Mouse (Mus musculus): Measurements from ENCODE around the gene Usp22. TPM values are rescaled to one million over a fixed set of nuclear protein-coding genes. Genes with fewer than 3 reads are reported as not detected.

Usp22 gene
- polyA plus RNA-seq, 1 experiment, result 57.5 TPM

DNA sequence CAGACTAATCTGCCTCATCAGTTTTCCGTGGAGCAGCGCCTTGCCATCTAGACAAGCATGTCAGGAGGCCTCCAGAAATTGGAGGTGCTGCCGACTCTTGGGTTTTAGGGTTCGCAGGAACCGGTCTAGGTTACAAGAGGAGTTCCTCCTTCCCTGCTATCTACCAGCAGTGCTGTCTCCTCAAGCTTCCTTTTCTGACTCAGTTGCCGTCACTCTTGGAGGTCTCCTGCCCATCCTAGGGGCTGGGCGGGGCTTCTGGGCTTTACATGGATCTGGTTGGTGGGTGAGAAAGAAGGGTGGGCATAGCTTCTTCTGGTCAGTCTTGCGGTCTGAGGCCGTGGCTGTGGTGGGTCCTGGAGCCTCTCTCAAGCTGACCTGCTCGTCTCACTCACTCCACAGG lies 45.5 kb downstream of the Usp22 start:
- no peaks in the 10 kb centered on the region for H3K4me1 ChIP-seq (replicated peaks; ENCODE audit: control insufficient read depth, insufficient read depth, low read length)
- no peaks in the 10 kb centered on the region for H3K27me3 ChIP-seq (ENCODE audit: control insufficient read depth, insufficient read depth, low read length)
- no peak overlapping the region for H3K27ac ChIP-seq (ENCODE audit: control insufficient read depth, insufficient read depth, low read length)
- H3K4me3 ChIP-seq (ENCODE audit: control insufficient read depth, insufficient read depth, low read length), result no peak overlapping the region
- 68% methylated on average over 10 of the region's 10 CpGs for WGBS
- no peaks in the 10 kb centered on the region for H3K36me3 ChIP-seq (ENCODE audit: control insufficient read depth, insufficient read depth, low read length)
- TF ChIP-seq CTCF (IDR thresholded peaks at IDR 0.05; ENCODE audit: borderline replicate concordance, control insufficient read depth, extremely low read depth, insufficient read depth, low read length, poor library complexity) (no peak), POLR2A (IDR thresholded peaks at IDR 0.05; ENCODE audit: control insufficient read depth, extremely low read depth, insufficient read depth, low read length, poor library complexity) (no peak)
- no peak for DNase-seq

DNA sequence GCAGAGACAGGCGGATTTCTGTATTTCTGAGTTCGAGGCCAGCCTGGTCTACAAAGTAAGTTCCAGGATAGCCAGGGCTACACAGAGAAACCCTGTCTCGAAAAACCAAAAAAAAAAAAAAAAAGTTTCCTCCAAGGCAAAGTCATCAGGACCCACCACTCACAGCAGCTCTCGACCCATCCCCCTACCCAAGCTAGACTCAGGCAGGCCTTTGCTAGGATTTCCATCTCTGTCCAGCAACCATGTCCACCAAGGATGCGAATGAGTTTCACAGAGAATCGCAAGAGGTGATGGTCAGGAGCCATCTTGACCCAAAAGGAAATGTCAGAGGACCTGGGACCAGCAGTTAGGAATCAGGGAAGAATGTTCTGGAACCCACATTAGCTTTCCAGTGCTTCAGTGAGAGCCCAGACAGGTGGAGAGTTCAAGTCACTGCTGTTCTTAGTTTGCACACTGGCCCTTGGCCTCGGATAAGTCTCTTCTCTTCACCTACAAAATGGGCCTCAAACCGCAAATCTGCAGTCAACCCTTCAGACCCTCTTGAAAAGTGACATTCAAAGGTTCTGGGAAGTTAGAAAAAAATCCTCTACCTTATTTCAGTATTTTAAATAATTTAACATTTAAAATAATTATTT lies 47.3 kb downstream of the Usp22 start:
- no peak for DNase-seq
- no peaks in the 10 kb centered on the region for H3K36me3 ChIP-seq (ENCODE audit: control insufficient read depth, insufficient read depth, low read length)
- H3K4me3 ChIP-seq (ENCODE audit: control insufficient read depth, insufficient read depth, low read length), result no peak overlapping the region
- WGBS, result 92% methylated on average over 8 of the region's 8 CpGs
- H3K27ac ChIP-seq (ENCODE audit: control insufficient read depth, insufficient read depth, low read length), result no peak overlapping the region
- no peaks in the 10 kb centered on the region for H3K27me3 ChIP-seq (ENCODE audit: control insufficient read depth, insufficient read depth, low read length)
- H3K4me1 ChIP-seq (replicated peaks; ENCODE audit: control insufficient read depth, insufficient read depth, low read length), result no peaks in the 10 kb centered on the region
- TF ChIP-seq CTCF (IDR thresholded peaks at IDR 0.05; ENCODE audit: borderline replicate concordance, control insufficient read depth, extremely low read depth, insufficient read depth, low read length, poor library complexity), result no peak
- no peak for TF ChIP-seq POLR2A (IDR thresholded peaks at IDR 0.05; ENCODE audit: control insufficient read depth, extremely low read depth, insufficient read depth, low read length, poor library complexity)

DNA sequence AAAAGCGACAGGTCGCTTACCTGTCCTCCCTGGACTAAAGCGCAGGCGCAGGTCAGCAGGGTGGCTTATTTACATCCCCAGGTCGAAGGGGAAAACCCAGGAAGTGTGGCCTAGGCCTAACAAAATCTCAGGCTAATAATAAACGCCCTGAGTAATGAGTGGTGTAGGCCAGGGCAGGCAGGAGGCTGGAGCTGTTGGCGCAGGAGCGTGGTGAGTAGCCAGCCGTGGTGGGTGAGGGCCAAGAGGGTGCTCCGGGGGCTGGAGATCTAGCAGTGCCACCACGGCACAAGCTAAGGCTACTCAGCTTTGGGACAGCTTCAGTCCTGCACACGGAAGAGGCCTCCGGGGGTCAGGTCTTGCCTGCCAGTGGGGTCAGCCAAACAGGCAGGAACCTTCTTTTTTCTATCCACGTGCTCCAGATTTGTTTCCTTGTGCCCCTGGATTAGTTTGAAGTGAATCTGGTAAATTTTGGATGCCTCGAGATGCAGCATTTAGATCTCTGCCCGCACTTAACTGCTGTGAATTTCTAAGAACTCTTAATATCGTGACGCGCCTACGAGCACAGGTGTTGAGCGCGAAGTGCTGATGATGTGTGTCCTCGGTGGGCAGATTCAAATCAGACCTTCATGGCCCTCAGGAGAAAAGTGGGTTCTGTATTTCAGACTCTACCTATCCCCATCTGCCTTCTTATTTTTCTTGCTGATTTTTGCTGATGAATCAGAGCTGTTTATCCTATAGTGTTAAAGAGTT lies 48.1 kb downstream of the Usp22 start, which contains the start of gene Tnfrsf13b:
Gene Tnfrsf13b, plus strand, starts transcription at position 150 of the 750 bp plus-strand sequence.
- no peak; the same call in 1 of the 2 replicates for TF ChIP-seq CTCF (IDR thresholded peaks at IDR 0.05; ENCODE audit: borderline replicate concordance, control insufficient read depth, extremely low read depth, insufficient read depth, low read length, poor library complexity)
- TF ChIP-seq POLR2A (IDR thresholded peaks at IDR 0.05; ENCODE audit: control insufficient read depth, extremely low read depth, insufficient read depth, low read length, poor library complexity), result no peak
- Histone ChIP-seq H3K4me1 (replicated peaks; ENCODE audit: control insufficient read depth, insufficient read depth, low read length) (no peaks in the 10 kb centered on the region), H3K27me3 (ENCODE audit: control insufficient read depth, insufficient read depth, low read length) (no peaks in the 10 kb centered on the region), H3K36me3 (ENCODE audit: control insufficient read depth, insufficient read depth, low read length) (no peaks in the 10 kb centered on the region), H3K4me3 (ENCODE audit: control insufficient read depth, insufficient read depth, low read length) (no peak within 1 kb of the TSS), H3K27ac (ENCODE audit: control insufficient read depth, insufficient read depth, low read length) (no peak within 1 kb of the TSS)
- no peak for DNase-seq
- WGBS, result 91% methylated on average over 23 of the region's 23 CpGs

DNA sequence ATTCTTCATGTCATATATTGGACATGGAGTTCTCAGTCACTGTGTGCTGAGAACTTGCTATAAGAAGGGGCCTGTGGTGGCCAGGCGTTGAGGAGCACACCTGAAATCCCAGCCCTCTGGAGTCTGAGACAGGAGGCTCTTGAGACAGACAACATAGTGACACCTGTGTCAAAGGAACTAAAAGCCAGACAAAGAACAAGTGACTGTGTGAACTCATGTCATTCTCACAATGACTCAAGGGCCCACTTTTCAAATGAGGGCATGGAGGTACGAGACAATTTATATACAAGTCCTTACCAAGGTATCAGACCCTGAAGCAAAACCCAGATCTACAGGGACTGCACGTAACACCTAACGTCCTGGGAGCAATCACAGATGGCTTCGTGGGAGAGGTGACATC lies 48.9 kb downstream of the Usp22 start:
- Histone ChIP-seq H3K4me3 (ENCODE audit: control insufficient read depth, insufficient read depth, low read length) (no peak overlapping the region), H3K4me1 (replicated peaks; ENCODE audit: control insufficient read depth, insufficient read depth, low read length) (no peaks in the 10 kb centered on the region), H3K27me3 (ENCODE audit: control insufficient read depth, insufficient read depth, low read length) (no peaks in the 10 kb centered on the region), H3K36me3 (ENCODE audit: control insufficient read depth, insufficient read depth, low read length) (no peaks in the 10 kb centered on the region), H3K27ac (ENCODE audit: control insufficient read depth, insufficient read depth, low read length) (no peak overlapping the region)
- no peak for DNase-seq
- TF ChIP-seq CTCF (IDR thresholded peaks at IDR 0.05; ENCODE audit: borderline replicate concordance, control insufficient read depth, extremely low read depth, insufficient read depth, low read length, poor library complexity) (no peak), POLR2A (IDR thresholded peaks at IDR 0.05; ENCODE audit: control insufficient read depth, extremely low read depth, insufficient read depth, low read length, poor library complexity) (no peak)
- 93% methylated on average over 5 of the region's 5 CpGs for WGBS

DNA sequence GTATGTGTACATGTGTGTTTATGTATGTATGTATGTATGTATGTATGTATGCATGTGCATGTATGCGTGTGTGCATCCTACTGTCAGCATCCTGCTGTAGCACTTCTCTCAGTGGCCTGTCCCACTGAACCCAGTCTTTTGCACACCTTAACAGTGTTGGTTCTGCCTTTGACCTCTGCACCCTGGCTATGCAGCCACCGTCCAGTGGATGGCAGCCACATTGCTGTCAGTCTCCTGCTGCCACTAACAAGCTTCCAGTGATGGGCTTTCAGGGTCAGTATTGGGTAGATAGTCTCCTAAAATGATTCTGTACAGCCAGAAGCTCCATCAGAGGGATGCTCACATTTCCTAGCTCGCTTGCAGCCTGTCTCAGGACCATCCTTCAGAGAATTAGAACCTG lies 51.0 kb downstream of the Usp22 start:
- no peaks in the 10 kb centered on the region for H3K4me1 ChIP-seq (replicated peaks; ENCODE audit: control insufficient read depth, insufficient read depth, low read length)
- DNase-seq, result no peak
- H3K4me3 ChIP-seq (ENCODE audit: control insufficient read depth, insufficient read depth, low read length), result no peak overlapping the region
- TF ChIP-seq CTCF (IDR thresholded peaks at IDR 0.05; ENCODE audit: borderline replicate concordance, control insufficient read depth, extremely low read depth, insufficient read depth, low read length, poor library complexity), result no peak
- TF ChIP-seq POLR2A (IDR thresholded peaks at IDR 0.05; ENCODE audit: control insufficient read depth, extremely low read depth, insufficient read depth, low read length, poor library complexity), result no peak
- no peak overlapping the region for H3K27ac ChIP-seq (ENCODE audit: control insufficient read depth, insufficient read depth, low read length)
- 95% methylated on average over 3 of the region's 3 CpGs for WGBS
- H3K36me3 ChIP-seq (ENCODE audit: control insufficient read depth, insufficient read depth, low read length), result no peaks in the 10 kb centered on the region
- no peaks in the 10 kb centered on the region for H3K27me3 ChIP-seq (ENCODE audit: control insufficient read depth, insufficient read depth, low read length)

DNA sequence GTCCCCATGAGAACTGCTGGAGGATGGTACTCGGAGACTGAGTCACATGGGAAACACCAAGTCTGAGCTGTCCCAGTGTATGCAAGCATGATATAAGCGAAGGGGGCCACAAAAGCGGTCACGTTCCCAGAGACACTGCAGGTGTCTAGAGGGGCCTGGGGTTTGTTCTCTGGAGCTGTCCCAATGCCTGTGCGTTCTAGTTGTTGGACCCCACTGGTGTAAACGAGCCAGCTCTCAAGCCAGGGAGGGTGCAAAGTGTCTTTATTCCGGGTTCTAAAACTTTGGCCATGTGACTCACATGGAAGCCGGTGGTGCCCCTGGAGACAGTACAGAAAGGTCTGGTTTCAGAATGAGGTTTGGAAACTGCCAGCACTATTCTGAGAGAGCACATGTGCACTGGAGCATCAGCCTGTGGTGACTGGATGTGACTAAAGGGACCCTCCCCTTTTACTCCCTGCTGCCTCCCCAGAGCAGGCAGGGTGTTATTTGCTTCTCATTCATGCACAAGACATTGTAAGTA lies 52.0 kb downstream of the Usp22 start:
- H3K27ac ChIP-seq (ENCODE audit: control insufficient read depth, insufficient read depth, low read length), result no peak overlapping the region
- 91% methylated on average over 8 of the region's 8 CpGs for WGBS

More for the DNA sequence above, 52.0 kb downstream of the Usp22 start:
- Histone ChIP-seq H3K27me3 (ENCODE audit: control insufficient read depth, insufficient read depth, low read length) (no peaks in the 10 kb centered on the region), H3K36me3 (ENCODE audit: control insufficient read depth, insufficient read depth, low read length) (no peaks in the 10 kb centered on the region), H3K4me3 (ENCODE audit: control insufficient read depth, insufficient read depth, low read length) (no peak overlapping the region), H3K4me1 (replicated peaks; ENCODE audit: control insufficient read depth, insufficient read depth, low read length) (no peaks in the 10 kb centered on the region)
- TF ChIP-seq CTCF (IDR thresholded peaks at IDR 0.05; ENCODE audit: borderline replicate concordance, control insufficient read depth, extremely low read depth, insufficient read depth, low read length, poor library complexity), result no peak
- no peak for TF ChIP-seq POLR2A (IDR thresholded peaks at IDR 0.05; ENCODE audit: control insufficient read depth, extremely low read depth, insufficient read depth, low read length, poor library complexity)
- no peak for DNase-seq

Data from thymus, adult 2 months (tissue).